Mouse (Mus musculus): Measurements from ENCODE around the gene Srr. TPM values are rescaled to one million over a fixed set of nuclear protein-coding genes. Genes with fewer than 3 reads are reported as not detected.

The Srr gene
- polyA plus RNA-seq, 1 experiment from 2014 or later: 25.1 TPM

DNA sequence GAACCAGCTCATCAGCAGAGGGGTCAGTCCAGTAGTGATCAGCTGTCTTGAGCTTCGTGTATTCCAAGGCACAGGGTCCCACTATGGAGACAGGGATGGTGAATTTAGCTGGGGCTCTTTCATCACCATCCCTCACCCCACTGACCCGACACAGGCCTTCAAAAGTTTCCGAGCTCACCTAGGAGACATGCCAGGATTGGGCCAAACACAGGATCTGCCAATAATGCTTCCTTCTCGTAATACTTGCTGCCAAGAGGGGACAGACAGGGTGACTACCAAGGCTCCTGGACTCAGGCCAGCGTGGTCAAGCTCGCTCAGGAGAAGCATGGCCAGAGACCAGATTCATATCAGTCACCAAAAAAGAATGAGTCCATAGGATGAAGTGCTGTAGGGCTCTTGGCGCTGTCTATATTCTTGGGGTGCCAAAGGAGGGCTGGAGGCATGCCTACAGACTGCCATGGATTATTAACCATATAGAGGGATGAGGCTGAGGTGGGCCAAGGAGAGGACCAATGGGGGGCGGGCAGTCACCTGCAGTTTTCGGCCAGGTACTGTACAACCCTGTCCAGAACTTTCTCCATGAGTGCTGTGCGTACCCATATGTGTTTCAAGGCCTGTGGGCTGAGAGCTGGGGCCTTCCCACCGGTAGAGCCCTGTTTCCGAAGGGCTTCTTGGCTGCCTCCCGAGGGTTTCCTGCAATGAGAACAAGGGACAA lies 57.5 kb downstream of the Srr start:
- Histone ChIP-seq H3K4me2 (replicated peaks; ENCODE audit: low read depth, low read length) (no peak overlapping the region), H3K36me3 (ENCODE audit: insufficient read depth, low read length) (0 out of 2 replicates have a peak, but pooled peaks cover 2% of the 10 kb centered on the region), H3K9me3 (ENCODE audit: low read length) (no peaks in the 10 kb centered on the region), H3K27ac (ENCODE audit: low read length) (no peak overlapping the region), H3K4me1 (ENCODE audit: insufficient read depth, low read length) (peaks cover 7% of the 10 kb centered on the region), H3K27me3 (ENCODE audit: insufficient read depth, low read length) (no peaks in the 10 kb centered on the region), H3K9ac (replicated peaks; ENCODE audit: low read length) (no peak overlapping the region), H3K4me3 (ENCODE audit: low read length) (no peak overlapping the region)
- no peak for ATAC-seq (ENCODE audit: low FRiP score, low TSS enrichment)
- 88% methylated on average over 13 of the region's 13 CpGs for WGBS

- Histone ChIP-seq H3K27ac (ENCODE audit: low read length) (no peak overlapping the region), H3K4me2 (replicated peaks; ENCODE audit: low read depth, low read length) (no peak overlapping the region), H3K27me3 (ENCODE audit: insufficient read depth, low read length) (no peaks in the 10 kb centered on the region), H3K36me3 (ENCODE audit: insufficient read depth, low read length) (0 out of 2 replicates have a peak, but pooled peaks cover 2% of the 10 kb centered on the region), H3K4me3 (ENCODE audit: low read length) (no peak overlapping the region), H3K9me3 (ENCODE audit: low read length) (no peaks in the 10 kb centered on the region), H3K9ac (replicated peaks; ENCODE audit: low read length) (no peak overlapping the region), H3K4me1 (ENCODE audit: insufficient read depth, low read length) (peaks cover 7% of the 10 kb centered on the region)
- ATAC-seq (ENCODE audit: low FRiP score, low TSS enrichment): no peak
- 94% methylated on average over 2 of the region's 2 CpGs for WGBS
Observed at GRCm38 (mm10) chr11:74867181-74867580, 58.6 kb downstream of the Srr start.

- no peak overlapping the region for H3K4me3 ChIP-seq (ENCODE audit: low read length)
- H3K4me1 ChIP-seq (ENCODE audit: insufficient read depth, low read length): peaks cover 7% of the 10 kb centered on the region
- no peak for ATAC-seq (ENCODE audit: low FRiP score, low TSS enrichment)
- H3K27ac ChIP-seq (ENCODE audit: low read length): no peak overlapping the region
- no peak overlapping the region for H3K4me2 ChIP-seq (replicated peaks; ENCODE audit: low read depth, low read length)
- WGBS: 73% methylated on average over 4 of the region's 4 CpGs
- no peaks in the 10 kb centered on the region for H3K27me3 ChIP-seq (ENCODE audit: insufficient read depth, low read length)
- no peaks in the 10 kb centered on the region for H3K9me3 ChIP-seq (ENCODE audit: low read length)
- H3K36me3 ChIP-seq (ENCODE audit: insufficient read depth, low read length): 0 out of 2 replicates have a peak, but pooled peaks cover 2% of the 10 kb centered on the region
- no peak overlapping the region for H3K9ac ChIP-seq (replicated peaks; ENCODE audit: low read length)
Observed at GRCm38 (mm10) chr11:74866640-74867039, 59.1 kb downstream of the Srr start.

DNA sequence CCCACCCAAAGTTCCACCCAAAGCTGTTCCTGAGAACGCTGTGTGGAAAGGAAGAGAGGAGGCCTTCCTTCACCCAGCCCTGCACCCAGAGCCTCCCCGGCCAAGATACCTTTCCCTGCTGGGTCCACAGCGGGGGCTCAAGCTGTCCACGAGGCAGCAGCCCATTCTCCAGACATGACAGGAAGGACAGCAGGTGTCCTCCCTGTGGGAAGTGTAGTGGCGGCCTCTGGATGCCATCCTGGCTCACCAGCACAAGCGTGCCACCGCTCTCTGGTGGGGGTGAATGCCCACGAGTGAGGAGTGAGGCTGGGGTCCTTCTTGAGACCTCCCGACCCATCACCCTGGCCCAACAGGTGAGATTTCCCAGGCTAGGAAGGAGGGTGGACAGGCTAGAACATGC lies 60.5 kb downstream of the Srr start:
- Histone ChIP-seq H3K4me1 (ENCODE audit: insufficient read depth, low read length) (no peaks in the 10 kb centered on the region), H3K27ac (ENCODE audit: low read length) (no peak overlapping the region), H3K9me3 (ENCODE audit: low read length) (no peaks in the 10 kb centered on the region), H3K4me3 (ENCODE audit: low read length) (no peak overlapping the region), H3K9ac (replicated peaks; ENCODE audit: low read length) (no peak overlapping the region), H3K27me3 (ENCODE audit: insufficient read depth, low read length) (no peaks in the 10 kb centered on the region), H3K4me2 (replicated peaks; ENCODE audit: low read depth, low read length) (no peak overlapping the region), H3K36me3 (ENCODE audit: insufficient read depth, low read length) (0 out of 2 replicates have a peak, but pooled peaks cover 2% of the 10 kb centered on the region)
- ATAC-seq (ENCODE audit: low FRiP score, low TSS enrichment): no peak
- 83% methylated on average over 9 of the region's 9 CpGs for WGBS

DNA sequence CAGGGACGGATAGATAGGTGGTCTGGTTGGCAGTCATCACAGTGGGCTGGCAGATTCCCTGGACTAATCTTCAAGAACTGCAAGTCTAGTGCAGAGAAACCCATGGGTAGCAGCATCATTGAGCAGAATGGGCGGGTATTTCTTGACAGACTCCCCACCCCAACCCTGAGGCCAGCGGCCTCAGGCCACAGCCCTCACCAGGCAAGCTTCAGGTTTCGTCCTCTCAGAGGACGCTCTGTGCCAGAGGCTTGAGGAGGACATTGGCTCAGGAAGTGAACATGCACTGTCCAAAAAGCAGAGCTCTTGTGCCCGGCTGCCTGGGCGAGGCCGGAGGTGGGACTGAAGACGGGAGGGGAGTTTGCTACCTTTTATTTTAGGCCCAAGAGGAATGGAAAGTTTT lies 61.3 kb downstream of the Srr start:
- H3K4me3 ChIP-seq (ENCODE audit: low read length): no peak overlapping the region
- WGBS: 77% methylated on average over 9 of the region's 9 CpGs
- H3K27ac ChIP-seq (ENCODE audit: low read length): no peak overlapping the region
- 0 out of 2 replicates have a peak, but pooled peaks cover 2% of the 10 kb centered on the region for H3K36me3 ChIP-seq (ENCODE audit: insufficient read depth, low read length)
- H3K9ac ChIP-seq (replicated peaks; ENCODE audit: low read length): no peak overlapping the region
- no peak overlapping the region for H3K4me2 ChIP-seq (replicated peaks; ENCODE audit: low read depth, low read length)
- no peaks in the 10 kb centered on the region for H3K4me1 ChIP-seq (ENCODE audit: insufficient read depth, low read length)
- ATAC-seq (ENCODE audit: low FRiP score, low TSS enrichment): no peak
- no peaks in the 10 kb centered on the region for H3K9me3 ChIP-seq (ENCODE audit: low read length)
- no peaks in the 10 kb centered on the region for H3K27me3 ChIP-seq (ENCODE audit: insufficient read depth, low read length)

GRCm38 (mm10) chr11:74863471-74863870 lies 62.3 kb downstream of the Srr start:
- no peaks in the 10 kb centered on the region for H3K9me3 ChIP-seq (ENCODE audit: low read length)
- no peak overlapping the region for H3K4me3 ChIP-seq (ENCODE audit: low read length)
- 0 out of 2 replicates have a peak, but pooled peaks cover 2% of the 10 kb centered on the region for H3K36me3 ChIP-seq (ENCODE audit: insufficient read depth, low read length)
- no peaks in the 10 kb centered on the region for H3K27me3 ChIP-seq (ENCODE audit: insufficient read depth, low read length)
- WGBS: 18% methylated on average over 11 of the region's 11 CpGs
- no peaks in the 10 kb centered on the region for H3K4me1 ChIP-seq (ENCODE audit: insufficient read depth, low read length)
- H3K9ac ChIP-seq (replicated peaks; ENCODE audit: low read length): no peak overlapping the region
- no peak overlapping the region for H3K27ac ChIP-seq (ENCODE audit: low read length)
- H3K4me2 ChIP-seq (replicated peaks; ENCODE audit: low read depth, low read length): no peak overlapping the region
- no peak for ATAC-seq (ENCODE audit: low FRiP score, low TSS enrichment)

GRCm38 (mm10) chr11:74862129-74862528 lies 63.6 kb downstream of the Srr start:
- Histone ChIP-seq H3K4me1 (ENCODE audit: insufficient read depth, low read length) (no peaks in the 10 kb centered on the region), H3K27ac (ENCODE audit: low read length) (no peak overlapping the region), H3K9me3 (ENCODE audit: low read length) (no peaks in the 10 kb centered on the region), H3K9ac (replicated peaks; ENCODE audit: low read length) (no peak overlapping the region), H3K4me2 (replicated peaks; ENCODE audit: low read depth, low read length) (no peak overlapping the region), H3K36me3 (ENCODE audit: insufficient read depth, low read length) (no peaks in the 10 kb centered on the region), H3K27me3 (ENCODE audit: insufficient read depth, low read length) (no peaks in the 10 kb centered on the region), H3K4me3 (ENCODE audit: low read length) (no peak overlapping the region)
- WGBS: 66% methylated on average over 5 of the region's 5 CpGs
- no peak for ATAC-seq (ENCODE audit: low FRiP score, low TSS enrichment)

DNA sequence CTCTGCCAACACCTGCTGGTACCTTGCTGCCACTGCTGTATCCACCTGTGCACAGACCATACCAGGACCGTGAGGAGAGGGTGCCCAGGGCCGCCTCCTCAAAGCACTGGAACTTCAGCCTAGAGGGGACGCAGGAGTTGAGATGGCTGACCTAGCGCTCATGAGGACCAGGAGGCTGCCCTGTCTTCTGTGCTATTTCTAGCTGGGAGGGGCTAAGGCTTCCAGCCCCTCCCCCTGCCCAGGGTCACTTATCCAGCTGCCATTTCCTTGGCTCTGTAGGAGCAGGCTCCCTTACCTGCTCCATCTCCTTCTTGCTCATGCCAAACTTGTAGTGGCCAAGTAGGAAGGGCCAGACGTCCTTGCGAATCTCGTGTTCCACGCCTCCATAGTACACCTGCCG lies 68.0 kb downstream of the Srr start:
- whole genome bisulfite sequencing: 74% methylated on average over 9 of the region's 9 CpGs
- 0 out of 2 replicates have a peak, but pooled peaks cover 11% of the 10 kb centered on the region for H3K36me3 ChIP-seq (ENCODE audit: insufficient read depth, low read length)
- no peaks in the 10 kb centered on the region for H3K9me3 ChIP-seq (ENCODE audit: low read length)
- no peak overlapping the region for H3K4me3 ChIP-seq (ENCODE audit: low read length)
- H3K27me3 ChIP-seq (ENCODE audit: insufficient read depth, low read length): no peaks in the 10 kb centered on the region
- H3K4me1 ChIP-seq (ENCODE audit: insufficient read depth, low read length): 0 out of 2 replicates have a peak, but pooled peaks cover 2% of the 10 kb centered on the region
- H3K27ac ChIP-seq (ENCODE audit: low read length): no peak overlapping the region
- no peak overlapping the region for H3K4me2 ChIP-seq (replicated peaks; ENCODE audit: low read depth, low read length)
- H3K9ac ChIP-seq (replicated peaks; ENCODE audit: low read length): no peak overlapping the region
- ATAC-seq (ENCODE audit: low FRiP score, low TSS enrichment): no peak
